Mouse (Mus musculus) T-helper 1 cell (primary cell): ENCODE measurements around the gene Cand1.

Experiments
- in situ Hi-C: fragments of 300-600 bp; cut with MboI, MseI; formaldehyde crosslinking; loops from one replicate; pipeline ENCODE4 v1.15.1; 2025; ENCODE audit warnings: high pct_unique_total_duplicates

The Cand1 gene

DNA sequence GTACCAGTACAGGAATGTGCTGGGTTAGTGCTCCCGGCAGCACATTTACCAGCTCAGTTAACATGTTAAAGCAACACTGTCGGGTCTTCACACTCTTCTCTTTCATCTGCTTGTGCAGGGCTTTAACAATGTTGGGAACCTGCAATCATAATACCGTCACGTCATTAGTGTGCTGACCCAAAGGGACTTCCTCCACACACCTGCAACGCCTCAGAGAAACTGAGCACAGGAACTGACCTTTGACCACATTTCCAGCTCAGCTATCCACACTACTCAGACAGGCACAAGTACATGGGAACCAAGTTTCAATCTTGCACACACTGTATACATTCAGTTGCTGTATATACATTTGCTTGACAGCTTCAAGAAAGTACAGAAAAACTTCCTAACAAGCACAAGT, 27.4 kb downstream of the Cand1 start:
- in situ Hi-C loops = no loop called here

DNA sequence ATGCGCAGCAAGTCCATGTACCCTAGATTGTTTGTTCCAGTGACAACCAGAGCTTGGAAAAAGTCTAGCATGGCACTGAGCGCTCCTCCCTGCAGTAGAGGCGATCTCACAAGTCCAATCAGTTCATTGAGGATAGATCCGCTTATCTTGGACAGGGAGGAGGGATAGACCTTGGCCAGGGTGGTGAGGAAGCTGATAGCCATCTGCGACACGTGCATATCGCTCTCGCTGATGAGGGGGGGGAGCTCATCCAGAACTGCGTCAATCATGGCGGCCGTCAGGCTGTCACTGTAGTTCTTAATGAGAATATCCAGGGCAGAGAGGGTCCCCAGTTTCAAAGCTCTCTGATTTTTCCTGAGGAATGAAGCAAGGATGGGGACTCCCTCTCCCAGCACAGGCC, 28.6 kb downstream of the Cand1 start:
- in situ Hi-C loops = no loop called here

DNA sequence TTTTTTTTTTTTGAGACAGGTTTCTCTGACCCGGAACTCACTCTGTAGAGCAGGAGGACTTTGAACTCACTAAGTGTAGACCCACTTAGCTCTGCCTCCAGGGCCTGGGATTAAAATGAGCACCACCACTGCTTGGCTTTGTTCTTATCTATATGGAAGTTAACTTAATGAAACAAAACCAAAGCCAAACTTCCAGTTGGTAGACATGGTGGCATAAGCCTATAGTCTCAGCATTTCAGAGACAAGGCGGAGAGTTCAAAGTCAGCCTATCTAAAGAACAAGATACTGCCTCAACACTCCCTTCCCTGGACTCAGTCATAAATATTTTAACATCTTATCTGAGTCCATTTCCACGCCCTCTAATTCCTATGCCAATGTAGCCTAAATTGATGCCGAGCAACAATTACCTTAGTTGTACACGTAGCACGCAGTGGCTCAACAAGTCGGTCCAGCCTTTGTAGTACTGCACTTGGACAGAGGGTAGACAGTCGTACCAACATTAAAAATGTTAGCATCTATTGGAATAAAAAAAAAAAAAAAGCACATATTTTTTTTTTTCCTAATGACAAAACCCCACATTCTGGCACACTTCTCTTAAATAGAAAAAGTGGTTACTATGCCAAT, 33.4 kb downstream of the Cand1 start:
- in situ Hi-C loops = no loop called here

DNA sequence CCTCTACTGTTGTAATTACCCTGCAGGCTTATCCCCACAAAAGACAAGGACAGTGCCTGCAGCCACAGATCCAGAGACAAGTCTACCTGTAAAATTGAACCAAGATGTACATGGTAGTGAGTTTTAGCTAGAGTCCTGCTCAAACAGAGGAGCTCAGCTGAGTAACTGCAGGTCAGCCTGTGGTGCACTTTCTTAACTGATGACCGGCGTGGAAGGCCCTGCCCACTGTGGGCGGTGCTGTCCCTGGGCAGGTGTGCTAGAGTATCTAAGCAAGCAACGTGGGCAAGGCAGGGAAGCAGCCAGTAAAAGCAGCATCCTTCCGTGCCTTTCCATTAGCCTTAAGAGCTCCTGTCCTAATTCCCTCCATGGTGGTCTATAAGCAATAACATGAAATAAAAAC, 34.6 kb downstream of the Cand1 start:
- in situ Hi-C loops = no loop called here

DNA sequence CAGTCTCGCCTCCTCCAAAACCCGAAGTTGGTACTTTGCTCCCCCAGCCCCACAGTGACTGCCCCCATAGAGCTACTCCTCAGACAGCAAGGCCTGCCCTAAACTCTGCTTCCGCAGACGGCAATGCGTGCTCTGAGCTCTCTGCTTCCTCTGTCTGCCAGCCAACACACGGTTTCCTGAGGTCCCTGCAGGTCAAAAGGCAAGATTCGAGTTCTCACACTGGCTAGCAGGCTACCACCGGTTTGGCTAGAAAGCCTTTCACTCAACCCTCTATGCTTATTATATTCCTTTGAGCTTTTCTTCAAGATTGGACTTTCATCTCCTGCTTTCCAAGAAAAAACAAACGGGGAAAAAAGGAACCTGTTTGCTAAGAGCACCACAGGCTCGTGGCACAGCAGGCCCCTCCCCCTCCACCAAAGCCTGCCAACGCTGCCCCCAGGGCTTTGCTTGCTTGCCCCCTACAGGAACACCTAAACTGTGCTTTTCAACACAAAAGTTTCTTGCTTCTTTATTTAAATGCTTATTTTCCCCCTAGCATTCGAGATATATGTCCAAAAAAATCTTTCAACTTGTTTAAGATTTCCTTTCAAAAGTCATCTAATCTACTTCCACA, 35.4 kb downstream of the Cand1 start:
- in situ Hi-C loops = no loop called here

DNA sequence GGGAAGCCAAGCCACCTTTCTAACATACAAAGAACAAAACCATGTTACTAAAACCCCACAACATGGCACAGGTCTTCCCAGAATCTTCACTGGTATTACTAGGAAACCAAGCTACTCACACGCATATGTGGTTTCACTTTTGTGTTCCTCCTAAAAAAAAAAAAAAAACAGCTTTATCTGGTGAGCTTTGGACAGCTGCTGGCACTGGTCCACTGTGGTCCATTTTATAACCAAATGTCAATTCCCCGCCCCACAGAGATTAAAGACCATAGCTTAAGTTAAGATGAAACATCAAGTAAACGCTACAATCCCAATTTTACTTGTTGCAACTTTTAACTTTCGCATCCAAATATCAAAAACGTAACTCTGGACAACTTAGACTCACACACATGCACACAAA, 40.0 kb downstream of the Cand1 start:
- in situ Hi-C loops = loop anchor here (10.0 kb wide), 1 partner anchor 1915 kb away; the partner anchor contains the start of gene Lyz2

DNA sequence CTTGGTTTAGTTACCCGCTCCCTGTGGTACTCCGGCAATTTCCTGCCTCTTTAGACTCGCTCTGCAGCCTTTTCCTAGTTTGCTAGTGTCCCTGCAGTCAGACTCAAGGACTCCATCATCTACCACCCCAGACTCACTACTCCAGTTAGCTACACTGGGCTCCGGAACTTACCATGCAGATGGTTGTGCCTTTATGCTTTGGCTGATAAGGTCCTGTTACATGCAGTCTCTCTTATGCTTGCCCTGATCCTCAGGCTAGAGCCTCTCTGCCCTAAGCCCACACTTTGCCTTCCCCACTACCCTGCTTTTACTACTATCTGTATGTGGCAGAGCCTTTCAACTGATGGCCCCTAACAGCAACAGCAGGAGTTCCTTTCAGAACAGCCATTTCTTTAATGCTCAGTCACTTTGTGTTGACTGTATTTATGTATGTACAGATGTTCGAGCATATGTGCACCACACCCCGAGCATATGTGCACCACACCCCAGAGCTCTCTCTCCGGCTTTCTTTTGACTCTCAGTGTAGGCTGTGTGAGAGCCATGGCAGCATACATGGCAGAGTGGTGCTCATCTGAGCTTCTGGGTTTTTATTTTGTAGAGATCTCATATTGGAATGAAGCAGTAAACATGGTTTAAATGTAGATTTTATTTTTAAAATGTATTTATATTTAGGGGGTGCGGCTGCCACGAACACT, 41.5 kb downstream of the Cand1 start:
- in situ Hi-C loops = loop anchor here (10.0 kb wide), 1 partner anchor 1914 kb away; the partner anchor contains the start of gene Lyz2

DNA sequence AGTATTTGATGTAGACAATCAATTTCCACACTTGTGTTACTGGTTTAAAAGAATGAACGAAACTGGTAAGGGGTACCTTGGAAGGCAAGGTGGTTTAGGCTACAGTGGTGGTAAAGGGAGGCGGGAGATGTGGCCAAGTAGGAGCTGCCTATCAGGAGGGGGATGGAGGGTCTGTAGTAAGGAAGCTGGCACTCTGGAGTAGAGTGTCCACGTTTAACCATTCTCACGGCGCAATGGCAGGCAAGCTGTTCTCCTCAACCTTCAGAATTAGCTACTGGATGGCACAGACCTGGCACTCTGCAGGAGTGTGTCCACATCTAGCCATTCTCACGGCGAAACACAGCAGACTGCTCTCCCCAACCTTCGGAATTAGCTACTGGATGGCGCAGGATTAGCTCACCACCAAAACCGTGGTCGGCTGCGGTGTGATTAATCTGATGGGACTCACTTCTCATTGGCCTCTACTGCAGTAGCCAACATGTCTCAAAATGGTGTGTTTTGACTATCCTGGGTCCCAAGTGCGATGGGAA, 42.2 kb downstream of the Cand1 start:
- in situ Hi-C loops = loop anchor here (10.0 kb wide), 1 partner anchor 1913 kb away; the partner anchor contains the start of gene Lyz2

DNA sequence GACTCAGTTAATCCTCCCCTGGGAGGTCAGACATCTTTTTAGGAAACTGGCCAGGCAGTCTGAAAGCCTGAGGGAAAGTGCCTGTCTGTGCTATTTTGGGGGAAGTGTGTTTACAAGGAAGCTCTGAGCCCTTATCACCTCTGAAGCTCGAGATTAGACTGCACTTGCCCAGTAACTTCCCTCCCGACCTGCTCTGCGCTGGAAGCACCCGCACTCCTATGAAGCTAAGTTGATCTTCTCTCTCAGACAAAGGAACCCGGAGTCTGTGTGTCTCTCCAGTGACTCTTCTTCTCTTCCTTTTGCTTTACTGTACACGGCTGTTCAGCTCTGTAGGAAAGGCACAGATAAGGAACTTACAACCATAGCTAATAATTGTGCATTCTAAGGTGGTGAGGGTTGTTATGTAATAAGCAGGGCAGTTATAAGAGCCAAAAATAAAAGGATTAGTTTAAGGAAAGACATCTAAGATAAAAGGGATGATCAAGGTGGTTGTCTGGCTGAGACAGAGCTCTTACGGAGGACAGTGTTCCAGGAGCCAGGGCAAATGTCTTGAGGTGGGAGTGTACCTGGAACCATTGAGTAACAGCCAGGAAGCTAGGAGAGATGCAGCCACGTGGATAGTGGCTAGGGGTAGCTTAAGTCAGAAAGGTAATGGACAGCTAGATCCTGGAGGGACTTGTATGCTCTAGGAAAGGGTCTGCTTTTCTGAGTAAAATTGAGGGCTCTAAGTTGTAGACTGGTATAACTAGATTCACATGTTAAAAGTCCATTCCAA, 47.1 kb downstream of the Cand1 start:
- in situ Hi-C loops = loop anchor here (10.0 kb wide), 1 partner anchor 1908 kb away; the partner anchor contains the start of gene Lyz2

DNA sequence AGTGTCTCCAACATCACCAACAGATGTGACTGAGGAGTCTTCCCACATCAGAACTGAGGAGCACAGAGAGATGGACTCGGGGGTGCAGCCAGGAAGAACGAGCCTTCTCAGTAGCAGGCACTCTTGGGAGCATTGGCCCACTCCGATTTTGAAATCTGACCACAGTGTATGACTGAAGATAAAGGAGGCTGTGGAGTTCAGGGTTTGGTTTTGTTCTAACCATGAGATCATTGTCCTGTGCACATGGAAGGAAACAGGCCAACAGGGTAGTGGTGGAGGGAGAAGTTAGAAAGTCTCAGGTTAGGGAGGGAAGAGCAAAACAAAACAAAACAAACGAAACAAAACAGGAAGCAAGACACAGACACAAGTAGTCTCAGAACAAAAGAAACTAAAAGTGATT, 52.1 kb downstream of the Cand1 start:
- in situ Hi-C loops = loop anchor here (10.0 kb wide), 1 partner anchor 527 kb away; no protein-coding TSS in a partner anchor

DNA sequence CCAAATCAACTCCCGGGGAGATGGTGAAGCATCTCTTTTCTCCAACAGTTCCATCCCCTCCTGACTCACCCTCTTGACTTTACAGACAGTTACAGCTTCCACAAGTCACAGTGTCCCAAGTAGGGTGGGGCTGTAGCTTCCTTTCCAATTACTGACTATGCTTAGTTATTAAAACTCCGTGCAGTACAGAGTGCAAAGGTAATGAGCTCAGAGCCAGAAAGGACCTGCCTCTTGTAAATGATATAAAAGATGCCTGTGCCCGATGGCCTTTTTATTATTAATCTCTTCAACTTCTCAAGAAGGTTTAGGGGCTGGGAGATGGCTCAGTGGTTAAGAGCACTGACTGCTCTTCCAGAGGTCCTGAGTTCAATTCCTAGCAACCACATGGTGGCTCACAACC, 70.2 kb downstream of the Cand1 start:
- in situ Hi-C loops = no loop called here

DNA sequence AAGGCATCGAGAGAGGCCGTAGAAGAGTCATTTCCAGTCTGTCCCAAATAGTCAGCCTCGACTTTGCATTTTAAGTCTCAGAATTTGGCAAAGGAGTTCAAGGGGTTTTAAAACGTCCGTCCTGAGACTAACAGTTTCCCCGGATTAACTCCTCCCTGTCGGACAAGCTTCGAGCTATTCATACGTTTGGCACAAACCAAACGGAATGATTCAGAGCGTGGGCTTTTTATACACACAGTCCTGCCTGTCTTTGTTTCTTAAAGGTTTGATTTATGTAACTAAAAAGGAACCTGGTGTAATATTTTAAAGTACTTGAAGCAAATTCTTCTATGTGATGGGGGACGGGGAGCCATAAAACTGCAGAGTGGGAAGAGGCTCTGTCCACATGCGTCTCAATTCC, 70.6 kb downstream of the Cand1 start:
- in situ Hi-C loops = no loop called here

DNA sequence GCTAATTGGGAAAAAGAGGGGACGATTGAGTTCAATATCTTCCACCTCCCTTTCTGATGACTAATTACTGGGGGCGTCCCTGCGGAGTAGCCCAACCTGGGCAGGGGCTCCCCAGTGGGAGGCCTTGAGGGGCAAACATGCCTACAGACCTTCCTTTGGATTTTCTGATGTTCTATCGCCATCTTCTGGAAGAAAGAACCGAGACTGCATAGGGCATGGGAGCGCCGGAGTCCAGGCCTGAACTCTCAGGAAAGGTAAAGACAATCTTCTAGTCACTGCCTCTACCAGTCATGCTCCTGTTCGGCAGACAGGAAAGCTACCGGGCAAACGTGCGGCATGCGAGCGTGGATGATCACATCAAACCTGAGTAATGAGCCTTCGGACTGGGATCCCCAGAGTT, 71.1 kb downstream of the Cand1 start:
- in situ Hi-C loops = no loop called here

DNA sequence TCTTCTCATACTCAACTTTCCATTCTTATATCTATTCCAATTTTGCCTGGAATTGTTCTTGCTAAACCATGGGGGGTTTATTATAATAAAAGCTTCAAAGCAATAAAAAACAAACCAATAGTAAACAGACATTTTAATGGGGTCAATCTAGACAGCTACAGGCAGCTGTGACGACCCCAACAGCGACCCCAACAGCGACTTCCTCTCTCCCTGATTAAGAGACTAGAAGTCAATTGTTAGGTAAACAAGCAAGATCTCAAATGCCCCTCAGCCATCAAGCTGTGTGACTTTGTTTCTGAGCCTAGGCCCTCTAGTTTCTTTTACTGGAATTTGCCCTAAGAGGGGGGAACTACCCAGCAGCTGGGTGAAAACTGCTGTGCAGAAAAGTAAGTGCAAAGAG, 72.0 kb downstream of the Cand1 start:
- in situ Hi-C loops = no loop called here

DNA sequence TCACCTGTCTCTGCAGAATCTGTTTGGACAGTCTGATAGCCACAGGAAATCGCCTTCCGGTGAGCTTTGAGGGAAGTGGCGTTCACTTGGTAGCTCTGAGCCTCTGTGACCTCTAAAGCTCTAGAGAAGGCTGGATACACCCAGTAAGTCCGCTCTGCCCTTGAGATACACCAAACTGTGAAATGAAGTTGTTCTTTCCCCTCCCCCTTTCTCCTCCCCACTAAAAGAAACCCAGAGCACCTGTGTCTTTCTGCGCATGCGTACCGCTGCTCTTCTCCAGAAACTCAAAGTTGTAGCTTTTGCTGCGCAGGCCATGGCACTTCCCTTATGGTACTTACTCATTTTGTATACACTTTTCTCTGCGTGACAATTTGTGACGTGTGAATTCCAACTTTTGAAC, 74.8 kb downstream of the Cand1 start:
- in situ Hi-C loops = no loop called here

DNA sequence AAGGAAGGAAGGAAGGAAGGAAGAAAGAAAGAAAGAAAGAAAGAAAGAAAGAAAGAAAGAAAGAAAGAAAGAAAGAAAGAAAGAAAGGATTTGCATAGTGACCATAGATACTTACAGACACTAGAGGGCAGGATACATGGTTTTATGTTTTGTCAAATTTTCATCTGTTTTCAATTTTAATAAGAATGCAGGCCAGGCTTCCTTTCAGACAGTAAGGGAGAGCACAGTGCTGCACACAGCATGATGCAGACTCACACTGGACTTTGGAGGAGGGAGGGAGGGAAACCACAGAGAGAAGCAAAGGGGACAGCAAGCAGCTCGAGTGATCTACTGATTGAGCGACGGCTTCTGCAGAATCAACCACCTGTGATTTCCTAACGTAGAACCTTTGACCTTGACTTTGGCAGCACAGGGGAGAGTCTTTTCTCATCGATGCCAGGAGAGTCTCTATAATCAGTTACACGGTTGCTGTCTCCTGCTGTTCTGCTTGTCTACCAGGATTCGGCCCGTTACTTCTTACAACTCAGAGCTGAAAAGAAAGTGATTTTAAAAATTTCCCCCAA, 78.0 kb downstream of the Cand1 start:
- in situ Hi-C loops = no loop called here

DNA sequence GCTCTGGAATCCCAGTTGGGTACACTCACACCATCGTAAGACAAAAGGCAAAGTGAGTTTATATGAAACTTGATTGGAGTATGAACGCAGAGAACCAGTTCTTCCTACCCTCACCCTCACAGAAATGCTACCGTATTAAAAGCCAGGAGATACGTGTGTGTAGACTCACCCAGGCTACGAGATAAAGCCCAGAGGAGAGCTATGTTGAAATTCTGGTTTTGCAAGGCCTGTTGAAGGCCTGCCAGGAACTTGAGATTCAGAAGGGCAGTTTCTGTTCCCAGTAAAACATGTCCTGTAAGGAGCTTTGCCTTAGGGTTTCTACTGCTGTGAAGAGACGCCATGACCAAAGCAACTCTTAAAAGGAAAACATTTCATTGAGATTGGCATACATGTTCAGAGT, 79.7 kb downstream of the Cand1 start:
- in situ Hi-C loops = no loop called here

DNA sequence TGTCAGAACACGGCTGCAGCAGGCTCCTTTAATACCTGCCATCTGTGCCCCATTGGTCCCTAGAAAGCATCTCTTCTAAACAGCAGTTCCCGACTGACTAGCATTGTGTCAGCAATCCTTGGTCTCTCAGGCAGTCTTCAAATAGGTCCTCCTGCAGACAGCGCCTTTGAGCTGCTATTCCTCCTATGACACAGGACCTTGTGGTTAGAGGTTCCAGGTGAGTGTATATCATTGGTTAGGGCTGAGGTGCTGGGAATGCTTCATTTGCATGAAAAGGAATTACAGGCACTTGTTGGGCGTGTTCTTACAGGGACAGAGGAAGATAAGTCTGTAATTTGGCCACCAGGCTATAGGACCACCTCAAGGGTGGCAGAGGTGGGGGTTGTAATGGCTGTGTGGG, 90.6 kb downstream of the Cand1 start:
- in situ Hi-C loops = no loop called here
